Mouse (Mus musculus) left cerebral cortex, adult 8-10 months (tissue): Measurements from ENCODE around the gene Unc45a. TPM values are rescaled to one million over a fixed set of nuclear protein-coding genes. Genes with fewer than 3 reads are reported as not detected.

Experiments
- DNase-seq, 2 experiments: peaks; one replicate each; pipeline ENCODE4 v3.0.0; 2022; ENCODE audit warnings: low spot score in 2 of 2
- total RNA-seq, 4 experiments: library from RNA; stranded (reverse); gene quantifications; 2 replicates each; pipeline ENCODE4 v1.2.4; 2022

Gene Unc45a
- total RNA-seq, 4 experiments from 2014 or later = 40.2 to 43.7 (median 42.4) TPM

GRCm38 (mm10) chr7:80368009-80368408 is 27.2 kb upstream of the Unc45a start:
- DNase-seq = no peak

DNA sequence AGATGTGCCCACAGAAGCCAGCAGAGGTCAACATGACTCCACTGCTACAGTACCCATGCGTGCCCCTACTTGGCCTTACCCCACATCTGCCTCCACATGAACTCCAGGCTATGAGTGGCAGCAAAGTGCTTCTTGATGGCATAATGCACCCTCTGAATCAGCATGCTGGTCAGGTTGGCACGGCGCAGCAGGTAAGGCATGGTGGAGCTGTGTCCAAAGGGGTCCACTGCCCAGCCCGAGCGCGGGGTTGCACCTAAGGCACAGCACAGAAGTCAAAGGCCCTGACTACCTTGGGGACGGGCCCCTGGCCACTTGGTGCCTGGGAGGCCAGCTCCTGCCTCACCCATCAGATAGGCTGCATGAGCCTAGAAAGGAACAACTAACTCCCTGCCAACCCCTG is 26.4 kb upstream of the Unc45a start:
- DNase-seq = no peak

DNA sequence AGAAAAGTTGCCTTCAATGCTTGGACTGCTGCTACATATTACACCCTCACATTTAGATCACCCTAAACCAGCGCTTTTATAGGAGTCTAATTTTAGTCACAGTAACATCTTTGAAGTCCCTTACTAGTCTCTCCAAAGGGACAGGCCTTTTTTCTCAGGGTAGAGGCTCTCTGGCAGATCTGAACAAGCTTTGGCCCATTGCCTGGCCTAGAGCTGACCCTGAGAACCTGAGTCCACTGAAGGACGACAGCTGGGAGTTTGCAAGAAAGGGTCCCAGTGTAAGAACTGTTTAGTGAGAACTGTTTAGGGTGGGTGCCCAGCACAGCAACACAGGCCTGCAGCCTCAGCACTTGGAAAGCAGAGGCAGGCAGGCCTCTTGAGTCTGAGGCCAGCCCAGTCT is 25.0 kb upstream of the Unc45a start:
- no peak for DNase-seq

GRCm38 (mm10) chr7:80360435-80360834 is 19.6 kb upstream of the Unc45a start:
- DNase-seq = no peak

DNA sequence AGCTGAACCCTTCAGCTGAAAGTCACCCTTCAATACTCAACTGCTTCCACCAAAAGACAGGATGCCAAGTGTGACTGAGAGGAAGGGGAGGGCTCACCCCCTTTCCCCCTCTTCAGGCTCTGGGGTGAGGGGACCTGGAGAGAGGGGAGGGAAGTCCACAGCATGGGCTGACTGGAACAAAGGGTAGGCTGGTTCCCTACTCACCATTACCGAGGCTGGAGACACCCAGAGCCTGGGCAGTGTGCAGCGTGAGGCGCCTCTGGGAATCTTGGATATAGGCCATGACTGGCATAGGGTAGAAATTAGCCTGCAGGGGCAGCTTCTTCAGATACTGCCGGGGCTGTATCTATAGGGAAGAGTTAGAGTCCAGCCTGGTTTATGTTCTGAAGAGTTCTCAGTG is 17.2 kb upstream of the Unc45a start:
- DNase-seq = no peak

- DNase-seq = peak in 1 of 2 experiments; percentile 60
Measured at GRCm38 (mm10) chr7:80357156-80357555, 16.4 kb upstream of the Unc45a start.

DNA sequence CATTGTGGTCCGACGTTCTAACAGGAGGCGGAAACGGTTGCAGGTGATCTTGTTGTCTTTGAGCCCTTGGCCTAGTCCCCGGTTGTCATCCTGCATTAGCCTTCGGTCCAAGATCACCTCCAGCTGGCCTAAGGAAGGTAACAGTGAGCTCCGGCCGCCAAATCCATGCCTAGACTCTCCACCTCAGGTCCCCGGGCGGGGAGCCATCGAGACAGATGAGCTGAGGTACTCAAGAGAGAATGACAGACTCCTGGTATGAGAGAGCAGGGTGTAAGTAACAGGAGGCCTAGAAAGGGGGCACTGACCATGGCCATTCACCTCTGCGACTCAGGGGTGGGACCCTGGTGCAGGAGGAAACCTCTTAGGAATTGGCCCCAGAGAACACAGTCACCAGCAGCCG is 15.5 kb upstream of the Unc45a start:
- no peak for DNase-seq

- no peak for DNase-seq
Measured at GRCm38 (mm10) chr7:80352920-80353319, 12.1 kb upstream of the Unc45a start.

DNA sequence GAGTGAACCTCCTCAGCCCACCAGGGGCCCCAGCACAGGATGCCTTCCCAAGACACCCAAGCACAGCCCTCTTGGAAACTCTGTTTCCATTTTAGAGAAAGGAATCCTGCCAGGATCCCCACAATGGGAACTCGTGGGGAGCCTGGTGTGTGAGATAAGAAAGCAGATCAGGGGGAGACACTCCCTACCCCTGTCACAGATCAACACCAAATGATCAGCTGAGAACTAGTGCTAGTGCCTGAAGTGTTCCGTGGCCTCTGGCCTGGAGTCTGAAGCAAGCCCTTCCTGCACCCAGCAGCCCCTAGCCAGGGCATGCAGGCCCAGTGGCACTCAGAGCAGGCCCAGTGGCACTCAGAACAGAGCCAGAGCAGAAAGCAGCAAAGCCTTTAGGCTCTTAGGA is 10.0 kb upstream of the Unc45a start:
- DNase-seq = no peak

DNA sequence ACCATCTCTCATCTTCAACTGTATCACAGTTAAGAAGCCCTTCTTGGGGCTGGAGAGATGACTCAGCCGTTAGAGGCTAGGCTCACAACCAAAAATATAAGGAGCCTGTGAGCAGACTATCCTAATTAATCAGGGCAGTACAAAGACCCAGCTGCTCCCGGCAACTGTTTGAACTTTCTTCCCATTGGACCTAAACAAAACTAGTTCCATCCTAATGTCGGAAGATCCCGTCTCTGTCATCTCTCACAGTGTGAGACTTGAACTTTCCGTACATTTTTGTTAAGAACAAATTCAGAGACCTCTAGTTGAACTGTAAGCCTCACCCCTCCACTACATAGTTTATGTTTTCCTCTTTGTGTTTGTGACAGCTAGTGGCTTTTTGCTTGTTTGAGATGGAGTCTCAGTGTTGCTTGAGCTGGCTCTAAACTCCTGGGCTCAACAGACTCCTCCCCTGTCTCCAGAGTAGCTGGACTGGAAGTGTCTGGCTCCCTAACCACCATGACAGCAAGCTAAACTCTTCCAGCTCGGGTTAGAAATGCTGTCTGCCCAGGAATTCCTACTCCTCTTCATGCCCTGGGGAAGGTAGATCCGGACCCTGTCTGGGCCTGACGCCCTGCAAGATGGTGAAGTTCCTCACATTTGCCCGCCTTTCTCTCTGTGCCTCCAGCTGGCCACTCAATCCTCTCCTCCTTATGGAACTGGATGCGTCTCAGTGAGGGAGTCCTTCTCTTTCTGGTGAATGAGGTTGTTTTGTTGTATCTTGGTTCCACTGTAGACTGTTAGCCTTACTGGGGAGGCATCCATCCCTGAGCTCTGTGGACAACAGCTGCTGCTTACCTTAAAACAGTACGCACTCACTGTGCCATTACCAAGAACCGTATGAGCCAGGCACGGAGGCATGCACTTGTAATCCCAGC is 7.1 kb upstream of the Unc45a start:
- no peak for DNase-seq

DNA sequence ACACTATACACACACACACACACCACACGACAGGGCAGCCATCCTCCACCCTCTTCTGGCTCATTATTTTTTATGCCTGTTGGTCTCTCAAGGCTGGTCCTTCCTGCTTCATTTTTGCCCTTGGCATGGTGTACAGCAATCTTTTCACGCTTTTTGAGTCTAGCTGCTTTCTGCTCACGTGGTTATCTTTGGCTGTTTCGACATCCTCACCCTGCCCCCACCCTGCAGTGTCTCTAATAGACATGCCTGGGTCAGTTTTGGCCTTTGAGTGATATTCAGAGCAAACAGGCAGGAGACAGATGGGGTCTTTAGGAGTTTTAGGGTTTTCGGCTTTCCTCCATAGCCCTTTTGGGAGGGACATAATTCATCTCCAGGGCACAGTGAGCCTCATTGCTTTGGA is 6.0 kb upstream of the Unc45a start:
- DNase-seq = no peak

- no peak for DNase-seq
Measured at GRCm38 (mm10) chr7:80346173-80346572, 5.4 kb upstream of the Unc45a start.

DNA sequence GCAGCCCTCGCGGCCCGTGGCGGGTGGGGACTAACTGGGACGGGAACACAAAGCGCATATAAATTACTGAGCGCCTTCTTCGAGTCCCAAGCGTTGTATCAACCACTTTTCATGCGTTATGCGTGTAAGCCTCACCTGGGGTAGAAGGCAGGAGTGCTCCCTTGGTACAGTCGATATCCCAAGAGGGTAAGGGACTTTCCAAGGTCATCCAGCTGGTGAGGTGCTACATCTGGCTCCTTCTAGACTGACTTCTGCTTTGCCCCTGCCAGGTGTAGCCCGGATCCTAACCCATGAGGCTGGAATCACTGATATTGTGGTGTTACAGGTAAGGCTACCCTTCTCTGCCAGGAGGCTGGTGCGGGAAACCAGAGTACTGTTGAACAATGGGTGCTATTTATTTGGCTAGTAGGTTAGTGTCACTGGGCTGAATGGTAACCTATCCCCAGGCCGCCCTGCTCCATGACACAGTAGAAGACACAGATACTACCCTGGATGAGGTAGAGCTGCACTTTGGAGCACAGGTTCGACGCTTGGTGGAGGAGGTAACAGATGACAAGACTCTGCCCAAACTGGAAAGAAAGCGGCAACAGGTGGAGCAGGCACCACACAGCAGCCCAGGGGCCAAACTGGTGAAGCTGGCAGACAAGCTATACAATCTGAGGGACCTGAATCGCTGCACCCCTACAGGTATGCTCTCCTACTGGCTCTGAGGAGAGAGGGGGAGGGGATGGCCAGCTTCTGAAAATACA is 2.6 kb upstream of the Unc45a start:
- DNase-seq = no peak

- peak; percentile 92 to 98 for DNase-seq
Measured at GRCm38 (mm10) chr7:80342858-80343257, 2.1 kb upstream of the Unc45a start, which contains the start of gene Hddc3. Gene Hddc3, plus strand, starts transcription at chr7:80343104.

DNA sequence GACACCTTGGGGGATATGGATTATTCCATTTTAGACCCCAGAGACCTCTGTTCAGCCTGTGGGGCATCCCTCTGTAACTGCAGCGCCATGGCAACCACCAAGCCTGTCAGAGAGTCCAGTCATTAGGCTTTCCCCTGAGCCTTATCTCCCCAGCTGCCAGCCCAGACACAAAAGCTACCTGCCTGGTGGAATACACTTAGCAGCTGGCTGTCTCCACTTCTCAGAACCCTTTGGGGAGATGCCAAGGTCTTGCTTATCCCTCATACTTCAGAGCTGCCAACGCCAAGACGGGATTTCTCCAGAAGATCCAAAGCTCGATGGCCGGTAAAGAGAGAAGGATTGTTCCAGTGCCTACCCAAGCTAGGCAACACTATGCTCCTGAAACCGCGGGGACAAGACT is 988 bp upstream of the Unc45a start:
- no peak for DNase-seq

- DNase-seq = peak; percentile 93 to 97
Measured at GRCm38 (mm10) chr7:80339793-80340628, 794 bp downstream of the Unc45a start.

DNA sequence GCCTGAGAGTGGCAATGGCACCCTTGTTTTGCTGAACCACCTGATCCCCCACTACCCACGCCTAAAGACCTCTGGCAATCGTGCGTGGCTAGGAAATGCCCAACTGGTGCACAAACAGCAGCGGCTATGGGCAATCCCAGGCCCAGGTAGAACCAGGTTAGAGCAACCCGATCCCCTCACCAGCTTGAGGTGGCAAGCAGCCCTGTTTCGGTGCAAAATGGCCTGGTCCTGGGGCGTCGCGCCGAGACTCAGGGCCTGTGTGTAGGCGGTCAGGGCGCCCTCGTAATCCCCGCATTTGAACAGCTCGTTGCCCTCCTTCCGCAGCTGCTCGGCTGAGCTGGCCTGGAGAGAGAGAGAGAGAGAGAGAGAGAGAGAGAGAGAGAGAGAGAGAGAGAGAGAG is 1.4 kb downstream of the Unc45a start:
- no peak for DNase-seq

DNA sequence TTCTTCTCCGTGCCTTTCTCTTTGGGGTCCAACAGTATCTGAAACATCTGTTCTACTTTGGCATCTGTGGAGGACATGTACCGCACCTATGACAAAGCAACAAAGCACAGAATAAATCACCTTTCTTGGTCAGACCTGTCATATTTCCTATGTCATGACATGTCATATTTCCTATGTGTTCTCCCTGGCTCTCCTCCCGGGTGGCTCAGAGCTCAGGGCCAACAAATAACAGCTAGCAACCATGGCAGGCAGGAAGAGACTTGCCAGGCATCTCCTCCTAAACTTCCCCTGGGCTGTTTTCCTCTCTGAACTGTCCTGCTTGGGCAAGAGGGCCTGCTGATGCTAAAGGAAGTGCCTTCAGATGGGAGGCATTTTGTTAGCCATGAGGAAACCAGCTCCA is 3.9 kb downstream of the Unc45a start:
- no peak for DNase-seq

DNA sequence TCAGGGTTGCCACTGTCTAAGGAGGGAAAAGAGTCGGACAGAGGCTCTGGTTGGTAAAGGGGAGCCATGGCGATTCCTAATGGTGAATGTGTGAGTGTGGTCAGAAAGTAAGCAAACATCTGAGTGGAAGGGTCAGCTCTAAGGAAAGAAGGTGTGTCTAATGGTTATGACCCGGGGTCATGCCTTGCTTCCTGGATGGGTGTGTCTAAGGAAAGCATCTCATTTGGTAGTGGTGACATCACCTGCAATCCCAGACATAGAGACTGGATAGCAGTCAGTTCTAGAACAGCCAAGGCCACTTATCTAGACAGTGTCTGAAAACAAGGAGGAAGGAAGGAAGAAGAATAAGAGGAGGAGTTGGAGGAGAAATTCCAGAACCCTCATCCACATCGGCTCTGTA is 6.0 kb downstream of the Unc45a start:
- DNase-seq = no peak

- DNase-seq = no peak
Measured at GRCm38 (mm10) chr7:80331433-80331832, 9.4 kb downstream of the Unc45a start.

DNA sequence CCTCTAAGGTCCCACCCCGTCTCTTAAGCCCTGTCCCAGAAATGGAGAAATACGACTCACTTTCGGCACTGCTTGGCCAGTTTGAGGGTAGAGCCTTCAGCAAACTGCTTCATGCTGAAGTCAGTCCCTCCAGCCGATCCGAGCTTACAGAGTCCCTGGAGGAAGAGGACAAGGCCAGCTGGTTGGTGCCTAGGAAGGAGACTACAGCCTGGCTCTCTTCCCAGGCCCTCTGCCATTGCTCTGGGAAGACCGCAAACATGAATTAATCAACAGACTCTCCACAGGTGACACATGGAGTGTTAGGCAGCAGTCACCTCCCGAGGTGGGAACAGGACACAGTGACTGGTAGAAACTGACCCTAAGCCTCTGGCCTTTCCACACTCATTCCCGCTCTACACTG is 10.5 kb downstream of the Unc45a start:
- no peak for DNase-seq

- DNase-seq = no peak
Measured at GRCm38 (mm10) chr7:80326076-80326475, 14.7 kb downstream of the Unc45a start.
